Mouse (Mus musculus) kidney, postnatal 0 days (tissue): Measurements from ENCODE around the gene Trpv2. TPM values are rescaled to one million over a fixed set of nuclear protein-coding genes. Genes with fewer than 3 reads are reported as not detected.

Experiments
- ATAC-seq: fragments of 200-750 bp; cut with Nextera tagmentation; replicated peaks from 2 replicates; pipeline ENCODE4 v1.8.0; 2017; ENCODE audit warnings: low read depth, moderate number of reproducible peaks, moderate TSS enrichment, moderate library complexity; ENCODE audit not compliant: low FRiP score
- DNase-seq: peaks from one replicate; pipeline ENCODE4 v3.0.0-alpha.2; 2016; ENCODE audit warnings: low spot score
- H3K27ac ChIP-seq: fragments of 300-500 bp; sonication (generic); 2 replicates; pipeline ENCODE4 v1.5.1; 2014; ENCODE audit warnings: mild to moderate bottlenecking
- H3K27me3 ChIP-seq: fragments of 300-500 bp; sonication (generic); 2 replicates; pipeline ENCODE4 v1.6.1; 2014; ENCODE audit warnings: low read length, mixed read lengths; ENCODE audit not compliant: insufficient read depth
- H3K36me3 ChIP-seq: fragments of 300-500 bp; sonication (generic); 2 replicates; pipeline ENCODE4 v1.6.1; 2014; ENCODE audit warnings: low read length, mixed read lengths; ENCODE audit not compliant: insufficient read depth
- H3K4me1 ChIP-seq: fragments of 300-500 bp; sonication (generic); replicated peaks from 2 replicates; pipeline ENCODE4 v1.6.1; 2014; ENCODE audit warnings: antibody characterized with exemption, low read length, mixed read lengths; ENCODE audit not compliant: insufficient read depth
- H3K4me2 ChIP-seq: fragments of 300-500 bp; sonication (generic); 2 replicates; pipeline ENCODE4 v1.6.1; 2014; ENCODE audit warnings: mild to moderate bottlenecking, low read length, moderate library complexity, mixed read lengths
- H3K4me3 ChIP-seq: fragments of 300-500 bp; sonication (generic); replicated peaks from 2 replicates; pipeline ENCODE4 v1.5.1; 2014; ENCODE audit warnings: low read depth, low read length
- H3K9ac ChIP-seq: fragments of 300-500 bp; sonication (generic); 2 replicates; pipeline ENCODE4 v1.6.1; 2014; ENCODE audit warnings: low read depth, low read length
- H3K9me3 ChIP-seq: fragments of 300-500 bp; sonication (generic); replicated peaks from 2 replicates; pipeline ENCODE4 v1.6.1; 2016; ENCODE audit warnings: low read length, inconsistent platforms, mixed read lengths
- CTCF ChIP-seq: IDR thresholded peaks from 2 replicates; pipeline ENCODE4 v1.5.1; 2016; ENCODE audit warnings: antibody characterized with exemption, low read depth, mild to moderate bottlenecking, moderate library complexity
- WGBS: fragments of 180-500 bp; shearing (Covaris S2); extraction: QIAGEN DNeasy Blood & Tissue Kit; methylation state at CpG from one replicate; pipeline ENCODE4 v1.1.7; 2014; 5-methylcytosine and 5-hydroxymethylcytosine counted together
- polyA plus RNA-seq: library from polyadenylated mRNA; unstranded; fragments of >200 nt; fragmentation: Nextera tagmentation; extraction: Ambion mirVana; gene quantifications from 2 replicates; pipeline ENCODE4 v1.2.1, GENCODE M21; 2015

Trpv2 gene
- polyA plus RNA-seq, 1 experiment from 2014 or later, result 1.7 TPM

DNA sequence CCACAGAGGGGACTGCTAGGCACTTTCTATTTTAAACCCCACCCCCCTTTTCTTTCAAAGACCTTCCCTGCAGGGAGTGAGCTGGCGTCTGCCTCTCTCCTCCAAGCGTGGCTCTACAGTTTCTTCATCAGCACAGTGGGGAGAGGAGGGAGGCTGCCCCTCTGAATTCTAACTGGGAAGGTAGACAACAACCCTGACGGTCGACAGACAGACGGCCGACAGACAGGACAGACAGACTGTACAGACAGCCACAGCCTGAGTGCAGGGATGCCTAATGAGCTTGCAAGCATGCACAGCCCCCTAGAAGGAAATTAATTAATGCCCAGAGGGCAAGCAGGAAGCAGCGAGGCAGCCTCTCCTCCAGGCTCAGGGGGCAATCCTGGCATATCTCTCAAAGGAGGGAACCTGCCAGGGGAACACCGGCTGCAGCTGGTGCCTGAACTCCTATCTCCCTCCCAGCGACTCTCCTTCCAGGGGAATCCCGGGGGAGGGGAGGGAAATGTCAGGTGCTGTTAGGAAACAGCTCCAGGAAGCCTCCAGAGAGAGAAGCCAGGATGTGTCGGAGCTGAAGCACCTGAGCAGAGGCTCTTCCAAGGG is 56.0 kb downstream of the Trpv2 start:
- ATAC-seq (no peak), DNase-seq (no peak)

GRCm38 (mm10) chr11:62631138-62631537 is 56.9 kb downstream of the Trpv2 start:
- Histone ChIP-seq H3K4me2 (no peak overlapping the region), H3K4me3 (no peak overlapping the region), H3K27ac (no peak overlapping the region), H3K36me3 (no peaks in the 10 kb centered on the region), H3K4me1 (peaks cover 18% of the 10 kb centered on the region), H3K9me3 (no peaks in the 10 kb centered on the region), H3K27me3 (no peaks in the 10 kb centered on the region), H3K9ac (no peak overlapping the region)
- WGBS, result 57% methylated on average over 4 of the region's 4 CpGs
- ATAC-seq, result no peak
- no peak for TF ChIP-seq CTCF
- no peak for DNase-seq

More for the DNA sequence above, 56.0 kb downstream of the Trpv2 start:
- WGBS, result 3% methylated on average over 11 of the region's 11 CpGs
- Histone ChIP-seq H3K4me1 (peaks cover 18% of the 10 kb centered on the region), H3K27me3 (no peaks in the 10 kb centered on the region), H3K4me3 (no peak overlapping the region), H3K27ac (peak overlapping the region; percentile 73), H3K9me3 (no peaks in the 10 kb centered on the region), H3K36me3 (no peaks in the 10 kb centered on the region), H3K4me2 (peak overlapping the region; percentile 39), H3K9ac (peak overlapping the region; percentile 35; the same call in 1 of the 2 replicates)
- no peak for TF ChIP-seq CTCF

- no peaks in the 10 kb centered on the region for H3K36me3 ChIP-seq
- H3K9ac ChIP-seq, result no peak overlapping the region
- TF ChIP-seq CTCF, result no peak
- ATAC-seq, result no peak
- WGBS, result 49% methylated on average over 3 of the region's 3 CpGs
- H3K4me2 ChIP-seq, result no peak overlapping the region
- H3K9me3 ChIP-seq, result no peaks in the 10 kb centered on the region
- H3K27ac ChIP-seq, result peak overlapping the region; percentile 76; the same call in 1 of the 2 replicates
- peak; percentile 83 for DNase-seq
- no peaks in the 10 kb centered on the region for H3K27me3 ChIP-seq
- peaks cover 24% of the 10 kb centered on the region for H3K4me1 ChIP-seq
- H3K4me3 ChIP-seq, result no peak overlapping the region
Measured at GRCm38 (mm10) chr11:62635406-62635805, 61.1 kb downstream of the Trpv2 start.

DNA sequence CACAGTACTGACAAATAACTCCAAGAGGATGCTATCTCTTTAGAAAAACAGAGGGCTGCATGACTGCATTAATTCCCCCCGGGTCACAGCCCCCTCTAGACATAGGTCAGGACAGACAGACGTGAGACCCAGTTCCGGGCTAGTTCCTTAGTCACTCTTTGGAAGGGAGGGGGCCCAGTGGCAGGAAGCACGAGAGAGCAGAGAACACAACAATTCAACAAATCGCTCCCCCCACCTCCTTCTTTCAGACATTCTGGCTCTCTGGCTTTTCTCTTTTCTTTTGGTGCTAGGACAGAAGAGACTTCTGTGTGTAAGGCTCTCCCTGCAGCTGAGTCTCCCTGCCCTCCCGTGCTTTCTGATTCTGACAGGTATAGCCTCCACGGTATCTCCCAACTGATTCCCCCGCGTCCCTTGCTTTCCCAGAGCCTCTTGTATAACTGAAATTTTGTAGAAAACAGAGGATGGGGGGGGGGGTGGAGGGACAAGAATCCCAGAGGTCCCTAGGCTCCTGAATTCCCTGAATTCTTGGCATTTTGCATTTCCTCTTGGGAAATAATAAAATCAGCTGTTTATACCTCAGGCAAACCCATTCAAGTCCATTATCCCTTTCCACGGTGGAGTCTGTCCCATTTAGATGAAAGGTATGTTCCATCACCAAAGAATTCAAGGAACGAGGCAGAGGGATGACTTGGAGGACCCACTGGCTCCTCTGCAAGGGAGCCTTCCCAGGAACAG is 62.0 kb downstream of the Trpv2 start:
- Histone ChIP-seq H3K4me2 (0 out of 2 replicates have a peak overlapping the region, but pooled peaks have one; percentile 10), H3K9me3 (no peaks in the 10 kb centered on the region), H3K27ac (peak overlapping the region; percentile 76), H3K36me3 (no peaks in the 10 kb centered on the region), H3K9ac (no peak overlapping the region), H3K4me3 (no peak overlapping the region), H3K27me3 (no peaks in the 10 kb centered on the region), H3K4me1 (peaks cover 18% of the 10 kb centered on the region)
- 41% methylated on average over 11 of the region's 11 CpGs for WGBS
- TF ChIP-seq CTCF, result no peak
- no peak for ATAC-seq
- peak; percentile 66 for DNase-seq

- H3K27me3 ChIP-seq, result no peaks in the 10 kb centered on the region
- no peak overlapping the region for H3K4me3 ChIP-seq
- WGBS, result 72% methylated on average over 3 of the region's 3 CpGs
- no peak for TF ChIP-seq CTCF
- no peak overlapping the region for H3K9ac ChIP-seq
- 0 out of 2 replicates have a peak overlapping the region, but pooled peaks have one; percentile 10 for H3K4me2 ChIP-seq
- H3K27ac ChIP-seq, result peak overlapping the region; percentile 76
- DNase-seq (peak; percentile 55), ATAC-seq (no peak)
- H3K36me3 ChIP-seq, result no peaks in the 10 kb centered on the region
- H3K4me1 ChIP-seq, result peaks cover 18% of the 10 kb centered on the region
- no peaks in the 10 kb centered on the region for H3K9me3 ChIP-seq
Measured at GRCm38 (mm10) chr11:62636840-62637221, 62.5 kb downstream of the Trpv2 start.

GRCm38 (mm10) chr11:62637401-62637800 is 63.1 kb downstream of the Trpv2 start:
- 72% methylated on average over 5 of the region's 5 CpGs for WGBS
- peaks cover 20% of the 10 kb centered on the region for H3K4me1 ChIP-seq
- no peak overlapping the region for H3K9ac ChIP-seq
- peak overlapping the region; percentile 54 for H3K27ac ChIP-seq
- no peaks in the 10 kb centered on the region for H3K27me3 ChIP-seq
- H3K4me2 ChIP-seq, result no peak overlapping the region
- H3K9me3 ChIP-seq, result no peaks in the 10 kb centered on the region
- TF ChIP-seq CTCF, result no peak
- no peak for ATAC-seq
- H3K4me3 ChIP-seq, result no peak overlapping the region
- no peaks in the 10 kb centered on the region for H3K36me3 ChIP-seq
- no peak for DNase-seq
